Mouse (Mus musculus) lung, postnatal 0 days (tissue): ENCODE measurements around the gene Agpat2. TPM values are rescaled to one million over a fixed set of nuclear protein-coding genes. Genes with fewer than 3 reads are reported as not detected.

Source experiments
- ATAC-seq: fragments of 200-750 bp; cut with Nextera tagmentation; 2 replicates; pipeline ENCODE4 v1.8.0; 2017; ENCODE audit warnings: moderate library complexity
- DNase-seq: peaks from one replicate; pipeline ENCODE4 v3.0.0-alpha.2; 2016; ENCODE audit warnings: low spot score
- H3K27ac ChIP-seq: fragments of 300-500 bp; sonication (generic); 2 replicates; pipeline ENCODE4 v1.5.1; 2014; ENCODE audit warnings: antibody characterized with exemption, mild to moderate bottlenecking, low read length, mixed read lengths
- H3K27me3 ChIP-seq: fragments of 300-500 bp; sonication (generic); replicated peaks from 2 replicates; pipeline ENCODE4 v1.6.1; 2014; ENCODE audit warnings: low read length, mixed read lengths; ENCODE audit not compliant: insufficient read depth
- H3K36me3 ChIP-seq: fragments of 300-500 bp; sonication (generic); 2 replicates; pipeline ENCODE4 v1.6.1; 2014; ENCODE audit warnings: low read length, mixed read lengths; ENCODE audit not compliant: insufficient read depth
- H3K4me1 ChIP-seq: fragments of 300-500 bp; sonication (generic); 2 replicates; pipeline ENCODE4 v1.6.1; 2014; ENCODE audit warnings: antibody characterized with exemption, low read depth, low read length, mixed read lengths; ENCODE audit not compliant: insufficient read depth
- H3K4me2 ChIP-seq: fragments of 300-500 bp; sonication (generic); replicated peaks from 2 replicates; pipeline ENCODE4 v1.6.1; 2014; ENCODE audit warnings: low read depth, mild to moderate bottlenecking, low read length, moderate library complexity, mixed read lengths
- H3K4me3 ChIP-seq: fragments of 300-500 bp; sonication (generic); 2 replicates; pipeline ENCODE4 v1.5.1; 2014; ENCODE audit warnings: low read depth, low read length
- H3K9ac ChIP-seq: fragments of 300-500 bp; sonication (generic); replicated peaks from 2 replicates; pipeline ENCODE4 v1.6.1; 2014; ENCODE audit warnings: low read depth, mild to moderate bottlenecking
- H3K9me3 ChIP-seq: fragments of 300-500 bp; sonication (generic); 2 replicates; pipeline ENCODE4 v1.6.1; 2016; ENCODE audit warnings: low read length, mixed read lengths
- CTCF ChIP-seq: IDR thresholded peaks from 2 replicates; pipeline ENCODE4 v1.5.1; 2016; ENCODE audit warnings: antibody characterized with exemption, mild to moderate bottlenecking
- EP300 ChIP-seq: IDR thresholded peaks from 2 replicates; pipeline ENCODE4 v1.6.1; 2016; ENCODE audit warnings: antibody characterized with exemption, mild to moderate bottlenecking, control low read depth
- WGBS: fragments of 180-500 bp; shearing (Covaris S2); extraction: QIAGEN DNeasy Blood & Tissue Kit; methylation state at CpG from one replicate; pipeline ENCODE4 v1.1.7; 2014; 5-methylcytosine and 5-hydroxymethylcytosine counted together
- polyA plus RNA-seq: library from polyadenylated mRNA; unstranded; fragments of >200 nt; fragmentation: Nextera tagmentation; extraction: Ambion mirVana; gene quantifications from 2 replicates; pipeline ENCODE4 v1.2.1, GENCODE M21; 2015

Gene Agpat2
- polyA plus RNA-seq, 1 experiment from 2014 or later: 72.8 TPM

GRCm38 (mm10) chr2:26634629-26635488 lies 30.6 kb upstream of the Agpat2 start:
- peaks cover 21% of the 10 kb centered on the region; the same call in 1 of the 2 replicates for H3K36me3 ChIP-seq
- no peak overlapping the region for H3K4me2 ChIP-seq
- H3K9me3 ChIP-seq: no peaks in the 10 kb centered on the region
- no peaks in the 10 kb centered on the region for H3K27me3 ChIP-seq
- H3K27ac ChIP-seq: no peak overlapping the region
- no peak for TF ChIP-seq CTCF
- DNase-seq (peak; percentile 16), ATAC-seq (peak; percentile 39)
- 50% methylated on average over 12 of the region's 12 CpGs for WGBS
- no peak overlapping the region for H3K9ac ChIP-seq
- peaks cover 8% of the 10 kb centered on the region; the same call in 1 of the 2 replicates for H3K4me1 ChIP-seq
- H3K4me3 ChIP-seq: no peak overlapping the region

- no peaks in the 10 kb centered on the region for H3K27me3 ChIP-seq
- no peak for DNase-seq
- H3K4me2 ChIP-seq: no peak overlapping the region
- H3K36me3 ChIP-seq: peaks cover 21% of the 10 kb centered on the region; the same call in 1 of the 2 replicates
- no peaks in the 10 kb centered on the region for H3K9me3 ChIP-seq
- TF ChIP-seq CTCF (no peak), EP300 (no peak)
- WGBS: 62% methylated on average over 4 of the region's 4 CpGs
- no peak overlapping the region for H3K4me3 ChIP-seq
- H3K27ac ChIP-seq: no peak overlapping the region
- ATAC-seq: no peak
- H3K9ac ChIP-seq: no peak overlapping the region
- peaks cover 5% of the 10 kb centered on the region; the same call in 1 of the 2 replicates for H3K4me1 ChIP-seq
These were observed 29.8 kb upstream of the Agpat2 start for GRCm38 (mm10) chr2:26633953-26634530.

- peaks cover 17% of the 10 kb centered on the region; the same call in 1 of the 2 replicates for H3K36me3 ChIP-seq
- no peaks in the 10 kb centered on the region for H3K9me3 ChIP-seq
- no peak overlapping the region for H3K4me2 ChIP-seq
- H3K27ac ChIP-seq: no peak overlapping the region
- H3K4me1 ChIP-seq: no peaks in the 10 kb centered on the region
- H3K4me3 ChIP-seq: no peak overlapping the region
- H3K27me3 ChIP-seq: no peaks in the 10 kb centered on the region
- WGBS: 74% methylated on average over 16 of the region's 16 CpGs
- no peak overlapping the region for H3K9ac ChIP-seq
- DNase-seq (no peak), ATAC-seq (no peak)
- TF ChIP-seq EP300: no peak
- TF ChIP-seq CTCF: no peak
These were observed 28.6 kb upstream of the Agpat2 start for GRCm38 (mm10) chr2:26632541-26633395.

- no peaks in the 10 kb centered on the region for H3K9me3 ChIP-seq
- H3K36me3 ChIP-seq: no peaks in the 10 kb centered on the region
- H3K9ac ChIP-seq: peak overlapping the region; percentile 39
- no peaks in the 10 kb centered on the region for H3K4me1 ChIP-seq
- DNase-seq: no peak
- H3K27ac ChIP-seq: no peak overlapping the region
- TF ChIP-seq EP300: no peak
- no peak for TF ChIP-seq CTCF
- ATAC-seq: no peak
- H3K4me3 ChIP-seq: peak overlapping the region; percentile 43
- H3K27me3 ChIP-seq: no peaks in the 10 kb centered on the region
- H3K4me2 ChIP-seq: peak overlapping the region; percentile 96
- 33% methylated on average over 5 of the region's 5 CpGs for WGBS
These were observed 24.7 kb upstream of the Agpat2 start for GRCm38 (mm10) chr2:26628792-26629437.

GRCm38 (mm10) chr2:26627921-26628739 lies 23.9 kb upstream of the Agpat2 start, which contains the start of gene Fam69b:
TSS of gene Fam69b (plus strand) at chr2:26628457.
- H3K9me3 ChIP-seq: no peaks in the 10 kb centered on the region
- peak; percentile 83 for DNase-seq

More at GRCm38 (mm10) chr2:26627921-26628739, 23.9 kb upstream of the Agpat2 start, which contains the start of gene Fam69b:
- H3K36me3 ChIP-seq: no peaks in the 10 kb centered on the region
- peak within 1 kb of the TSS; percentile 43 for H3K4me3 ChIP-seq
- H3K4me1 ChIP-seq: no peaks in the 10 kb centered on the region
- peak; percentile 62 for ATAC-seq
- TF ChIP-seq EP300 (no peak), CTCF (no peak)
- H3K27me3 ChIP-seq: no peaks in the 10 kb centered on the region
- peak within 1 kb of the TSS; percentile 39 for H3K9ac ChIP-seq
- peak within 1 kb of the TSS; percentile 96 for H3K4me2 ChIP-seq
- 3% methylated on average over 58 of the region's 70 CpGs for WGBS
- H3K27ac ChIP-seq: no peak within 1 kb of the TSS
